Mouse (Mus musculus) CH12.LX (cell line): ENCODE measurements around the gene Cc2d1a. TPM values are rescaled to one million over a fixed set of nuclear protein-coding genes. Genes with fewer than 3 reads are reported as not detected.

Experiments used
- DNase-seq: peaks from one replicate; pipeline ENCODE4 v3.0.0-alpha.2; 2013; ENCODE audit errors: extremely low read depth
- H3K27ac ChIP-seq: 2 replicates; pipeline ENCODE4 v1.5.1; 2012; ENCODE audit warnings: low read depth, mild to moderate bottlenecking, control low read depth, moderate library complexity; ENCODE audit not compliant: insufficient read depth
- H3K27me3 ChIP-seq: replicated peaks from 2 replicates; pipeline ENCODE3; 2012; ENCODE audit warnings: inconsistent platforms
- H3K36me3 ChIP-seq, 2 experiments: replicated peaks in 1 of 2; 2 replicates each; pipeline versions ENCODE3 to v1.6.1; 2012; ENCODE audit warnings: inconsistent platforms in 1 of 2, low read length in 1 of 2, mild to moderate bottlenecking in 1 of 2, mixed read lengths in 1 of 2, moderate library complexity in 1 of 2; ENCODE audit not compliant: control insufficient read depth in 1 of 2, insufficient read depth in 1 of 2
- H3K4me1 ChIP-seq, 2 experiments: 2 replicates each; pipeline ENCODE4 v1.6.1; 2012; ENCODE audit warnings: inconsistent platforms in 1 of 2, moderate library complexity in 1 of 2; ENCODE audit not compliant: insufficient read depth in 2 of 2, control insufficient read depth in 1 of 2
- H3K4me2 ChIP-seq: 2 replicates; pipeline ENCODE4 v1.6.1; 2012; ENCODE audit warnings: low read depth, mild to moderate bottlenecking, control low read depth; ENCODE audit not compliant: poor library complexity, insufficient read depth, severe bottlenecking
- H3K4me3 ChIP-seq, 3 experiments: fragments of 150-350 bp in 1 of 3; sonication (generic) in 1 of 3; replicated peaks in 1 of 3; 2 replicates each; pipeline versions ENCODE3 to v1.5.1; 2011 to 2012; ENCODE audit warnings: low read depth in 2 of 3, low read length in 2 of 3, mild to moderate bottlenecking in 2 of 3, moderate library complexity in 2 of 3, control low read depth in 1 of 3, improper control_type of control experiment in 1 of 3, inconsistent platforms in 1 of 3, mixed read lengths in 1 of 3; ENCODE audit not compliant: poor library complexity in 1 of 3
- H3K79me2 ChIP-seq: replicated peaks from 2 replicates; pipeline ENCODE4 v1.6.1; 2012; ENCODE audit warnings: mild to moderate bottlenecking, moderate library complexity; ENCODE audit not compliant: control insufficient read depth, poor library complexity, insufficient read depth, severe bottlenecking; ENCODE audit errors: extremely low read depth
- H3K9ac ChIP-seq: 2 replicates; pipeline ENCODE4 v1.6.1; 2012; ENCODE audit warnings: low read depth, mild to moderate bottlenecking, control low read depth, moderate library complexity; ENCODE audit not compliant: insufficient read depth
- H3K9me3 ChIP-seq: replicated peaks from 2 replicates; pipeline ENCODE3; 2012; ENCODE audit warnings: low read length, inconsistent platforms, mixed read lengths
- CHD1 ChIP-seq: IDR thresholded peaks from 2 replicates; pipeline ENCODE4 v1.6.1; 2012; ENCODE audit warnings: low read depth, low read length, improper control_type of control experiment, inconsistent platforms
- CTCF ChIP-seq, 2 experiments: IDR thresholded peaks in 1 of 2; conservative IDR thresholded peaks in 1 of 2; 2 replicates each; pipeline ENCODE4 v1.5.1; 2011 to 2012; ENCODE audit warnings: low read depth in 2 of 2, low read length in 2 of 2, improper control_type of control experiment in 1 of 2, inconsistent platforms in 1 of 2, mild to moderate bottlenecking in 1 of 2, moderate library complexity in 1 of 2
- E2F4 ChIP-seq: IDR thresholded peaks from 2 replicates; pipeline ENCODE4 v1.6.1; 2011; ENCODE audit warnings: low read depth, low read length, improper control_type of control experiment; ENCODE audit not compliant: insufficient replicate concordance
- ELF1 ChIP-seq: IDR thresholded peaks from 2 replicates; pipeline ENCODE4 v1.6.1; 2014; ENCODE audit warnings: low read depth, mild to moderate bottlenecking, inconsistent platforms, low read length, improper control_type of control experiment
- EP300 ChIP-seq: IDR thresholded peaks from 2 replicates; pipeline ENCODE4 v1.6.1; 2011; ENCODE audit warnings: low read length, improper control_type of control experiment
- GABPA ChIP-seq: IDR thresholded peaks from 2 replicates; pipeline ENCODE4 v1.6.1; 2012; ENCODE audit warnings: low read depth, low read length, improper control_type of control experiment, inconsistent platforms; ENCODE audit not compliant: insufficient replicate concordance
- KAT2A ChIP-seq: IDR thresholded peaks from 2 replicates; pipeline ENCODE4 v1.6.1; 2012; ENCODE audit warnings: low read length, improper control_type of control experiment, inconsistent platforms; ENCODE audit not compliant: insufficient replicate concordance
- MAFK ChIP-seq: IDR thresholded peaks from 2 replicates; pipeline ENCODE4 v1.6.1; 2011; ENCODE audit warnings: low read length, improper control_type of control experiment; ENCODE audit not compliant: insufficient replicate concordance
- MAX ChIP-seq: IDR thresholded peaks from 2 replicates; pipeline ENCODE4 v1.6.1; 2011; ENCODE audit warnings: low read length, improper control_type of control experiment
- MAZ ChIP-seq: IDR thresholded peaks from 2 replicates; pipeline ENCODE4 v1.6.1; 2012; ENCODE audit warnings: low read depth, mild to moderate bottlenecking, inconsistent platforms, low read length, improper control_type of control experiment, moderate library complexity
- NELFE ChIP-seq: IDR thresholded peaks from 2 replicates; pipeline ENCODE4 v1.6.1; 2011; ENCODE audit warnings: low read depth, low read length, improper control_type of control experiment
- NRF1 ChIP-seq: IDR thresholded peaks from 2 replicates; pipeline ENCODE4 v1.6.1; 2014; ENCODE audit warnings: low read depth, mild to moderate bottlenecking, inconsistent platforms, low read length, improper control_type of control experiment, moderate library complexity
- PAX5 ChIP-seq: IDR thresholded peaks from 2 replicates; pipeline ENCODE4 v1.6.1; 2012; ENCODE audit warnings: low read length, inconsistent platforms, mixed read lengths
- POLR2A ChIP-seq: IDR thresholded peaks from 2 replicates; pipeline ENCODE4 v1.6.1; 2011; ENCODE audit warnings: low read depth, mild to moderate bottlenecking, improper control_type of control experiment, low read length
- POLR2AphosphoS2 ChIP-seq: IDR thresholded peaks from 2 replicates; pipeline ENCODE4 v1.6.1; 2011; ENCODE audit warnings: low read depth, low read length, improper control_type of control experiment
- SIN3A ChIP-seq: IDR thresholded peaks from 2 replicates; pipeline ENCODE4 v1.6.1; 2012; ENCODE audit warnings: low read length, improper control_type of control experiment, inconsistent platforms
- TBP ChIP-seq: conservative IDR thresholded peaks from 2 replicates; pipeline ENCODE4 v1.6.1; 2011; ENCODE audit warnings: low read depth, low read length, improper control_type of control experiment
- UBTF ChIP-seq: IDR thresholded peaks from 2 replicates; pipeline ENCODE4 v1.6.1; 2012; ENCODE audit warnings: low read depth, mild to moderate bottlenecking, inconsistent platforms, low read length, improper control_type of control experiment, moderate library complexity
- USF1 ChIP-seq: IDR thresholded peaks from 2 replicates; pipeline ENCODE4 v1.6.1; 2014; ENCODE audit warnings: low read depth, mild to moderate bottlenecking, inconsistent platforms, low read length, improper control_type of control experiment
- USF2 ChIP-seq: conservative IDR thresholded peaks from 2 replicates; pipeline ENCODE4 v1.6.1; 2011; ENCODE audit warnings: low read depth, low read length, improper control_type of control experiment
- ZKSCAN1 ChIP-seq: IDR thresholded peaks from 2 replicates; pipeline ENCODE4 v1.6.1; 2012; ENCODE audit warnings: low read depth, inconsistent platforms, low read length, improper control_type of control experiment, borderline replicate concordance
- ZNF384 ChIP-seq: IDR thresholded peaks from 2 replicates; pipeline ENCODE4 v1.6.1; 2012; ENCODE audit warnings: low read depth, low read length, improper control_type of control experiment, inconsistent platforms
- dilution Hi-C: fragments of 300-500 bp; cut with MboI; formaldehyde crosslinking; loops from 2 replicates; pipeline ENCODE4 v1.14.3; 2020; ENCODE audit warnings: low sequenced_read_pairs; ENCODE audit not compliant: extremely low pct_unique_long_range_greater_than_20kb, extremely low pct_ligation_motif_present
- in situ Hi-C: fragments of 300-500 bp; cut with MboI; formaldehyde crosslinking; loops from 3 replicates; pipeline ENCODE4 v1.14.3; 2019; ENCODE audit warnings: low sequenced_read_pairs, low pct_ligation_motif_present, low pct_unique_long_range_greater_than_20kb, mixed read lengths
- polyA plus RNA-seq: library from polyadenylated mRNA; unstranded; fragments of >175 nt; gene quantifications from 2 replicates; pipeline ENCODE4 v1.2.1, GENCODE M21; 2012; ENCODE audit warnings: low read depth; ENCODE audit not compliant: insufficient read length
- total RNA-seq, 2 experiments: library from RNA; depleted of rRNA; stranded (reverse); fragments of 300-350 nt in 1 of 2; fragments of >200 nt in 1 of 2; gene quantifications; 2 replicates each; pipeline ENCODE4 v1.2.3; 2012 to 2014

Gene Cc2d1a
- total and polyA plus RNA-seq, 3 experiments, result 2.8 to 11.4 (median 7.8) TPM

DNA sequence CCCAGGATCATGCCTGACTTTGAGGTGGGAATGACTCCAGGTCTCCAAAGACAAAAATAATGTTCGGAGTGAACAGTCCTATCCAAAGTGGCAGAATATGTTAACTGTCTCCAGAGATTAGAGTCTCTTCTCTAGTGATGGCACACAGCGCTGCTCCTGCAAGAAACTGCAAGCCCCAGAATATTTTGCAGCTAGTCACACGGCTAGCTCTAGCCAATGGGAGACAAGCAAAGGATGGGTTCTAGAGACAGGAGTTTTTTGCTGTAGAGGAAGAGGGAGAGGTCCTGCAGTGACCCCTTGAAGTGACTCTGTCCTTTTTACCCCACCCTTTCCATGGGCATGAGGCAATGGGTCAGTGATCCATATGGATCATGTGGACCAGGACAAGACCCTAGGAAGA, 9.9 kb downstream of the Cc2d1a start:
- dilution Hi-C loops, result no loop called here
- peaks cover 90 to 98% of the 10 kb centered on the region in 2 experiments for H3K36me3 ChIP-seq
- no peaks in the 10 kb centered on the region for H3K27me3 ChIP-seq
- H3K4me3 ChIP-seq, result no peak overlapping the region
- DNase-seq, result no peak
- no peaks in the 10 kb centered on the region for H3K79me2 ChIP-seq
- no peak overlapping the region for H3K27ac ChIP-seq
- in situ Hi-C loops, result no loop called here
- peaks cover 0 to 2% of the 10 kb centered on the region in 2 experiments; a peak in 1 of 4 replicates for H3K4me1 ChIP-seq
- TF ChIP-seq ZNF384, result no peak
- no peak for TF ChIP-seq ELF1
- TF ChIP-seq MAZ, result no peak
- H3K9ac ChIP-seq, result no peak overlapping the region
- H3K9me3 ChIP-seq, result no peaks in the 10 kb centered on the region
- no peak overlapping the region for H3K4me2 ChIP-seq

- in situ Hi-C loops, result no loop called here
- no peaks in the 10 kb centered on the region for H3K79me2 ChIP-seq
- peaks cover 50 to 83% of the 10 kb centered on the region in 2 experiments for H3K36me3 ChIP-seq
These were observed 15.5 kb downstream of the Cc2d1a start for GRCm38 (mm10) chr8:84132225-84132624.

GRCm38 (mm10) chr8:84130806-84131205, 16.9 kb downstream of the Cc2d1a start:
- no peak overlapping the region for H3K4me3 ChIP-seq

More at GRCm38 (mm10) chr8:84132225-84132624, 15.5 kb downstream of the Cc2d1a start:
- no peak for TF ChIP-seq USF2
- no peak for TF ChIP-seq CHD1
- TF ChIP-seq CTCF (conservative IDR thresholded peaks at IDR 0.05 in 1 of 2, IDR thresholded peaks at IDR 0.05 in 1 of 2; ENCODE audit: low read depth in 2 of 2, low read length in 2 of 2), result no peak
- no peak for TF ChIP-seq MAX
- TF ChIP-seq KAT2A, result no peak
- no peak for TF ChIP-seq TBP
- TF ChIP-seq POLR2AphosphoS2, result no peak
- TF ChIP-seq ZKSCAN1, result no peak
- no peak for TF ChIP-seq POLR2A
- TF ChIP-seq NRF1, result no peak
- TF ChIP-seq SIN3A, result no peak
- TF ChIP-seq ELF1, result no peak
- TF ChIP-seq MAFK, result no peak
- no peak for TF ChIP-seq USF1
- no peak for TF ChIP-seq NELFE
- TF ChIP-seq GABPA, result no peak
- H3K27me3 ChIP-seq, result no peaks in the 10 kb centered on the region
- no peak overlapping the region for H3K4me3 ChIP-seq
- dilution Hi-C loops, result no loop called here
- DNase-seq, result no peak
- H3K9me3 ChIP-seq, result no peaks in the 10 kb centered on the region
- H3K9ac ChIP-seq, result no peak overlapping the region
- no peak overlapping the region for H3K4me2 ChIP-seq
- H3K27ac ChIP-seq, result no peak overlapping the region
- peaks cover 10 to 29% of the 10 kb centered on the region in 2 experiments for H3K4me1 ChIP-seq

More at GRCm38 (mm10) chr8:84130806-84131205, 16.9 kb downstream of the Cc2d1a start:
- no peak overlapping the region for H3K9ac ChIP-seq
- H3K27ac ChIP-seq, result no peak overlapping the region
- H3K79me2 ChIP-seq, result no peaks in the 10 kb centered on the region
- dilution Hi-C loops, result no loop called here
- in situ Hi-C loops, result no loop called here
- no peak for TF ChIP-seq PAX5
- TF ChIP-seq EP300, result no peak
- TF ChIP-seq UBTF, result no peak
- no peak for TF ChIP-seq E2F4
- peaks cover 24 to 44% of the 10 kb centered on the region in 2 experiments for H3K4me1 ChIP-seq
- no peak for DNase-seq
- H3K9me3 ChIP-seq, result no peaks in the 10 kb centered on the region
- H3K4me2 ChIP-seq, result no peak overlapping the region
- no peaks in the 10 kb centered on the region for H3K27me3 ChIP-seq
- H3K36me3 ChIP-seq, result peaks cover 36 to 69% of the 10 kb centered on the region in 2 experiments
